Mouse (Mus musculus) intestine, postnatal 0 days (tissue): ENCODE measurements around the gene Aldh1l1. TPM values are rescaled to one million over a fixed set of nuclear protein-coding genes. Genes with fewer than 3 reads are reported as not detected.
A peak's percentile ranks its signal among the peaks of the same experiment; 100 is the strongest.

Experiments used
- ATAC-seq: fragments of 200-750 bp; cut with Nextera tagmentation; 2 replicates; pipeline ENCODE4 v1.8.0; 2017; ENCODE audit warnings: mild to moderate bottlenecking, moderate TSS enrichment, moderate library complexity
- H3K27ac ChIP-seq: fragments of 300-500 bp; sonication (generic); 2 replicates; pipeline ENCODE4 v1.5.1; 2014; ENCODE audit warnings: mild to moderate bottlenecking, low read depth, low read length, moderate library complexity
- H3K27me3 ChIP-seq: fragments of 300-500 bp; sonication (generic); replicated peaks from 2 replicates; pipeline ENCODE4 v1.6.1; 2014; ENCODE audit warnings: low read length, mixed read lengths; ENCODE audit not compliant: control insufficient read depth, insufficient read depth
- H3K36me3 ChIP-seq: fragments of 300-500 bp; sonication (generic); 2 replicates; pipeline ENCODE4 v1.6.1; 2014; ENCODE audit warnings: mild to moderate bottlenecking, moderate library complexity; ENCODE audit not compliant: control insufficient read depth, insufficient read depth
- H3K4me1 ChIP-seq: fragments of 300-500 bp; sonication (generic); replicated peaks from 2 replicates; pipeline ENCODE4 v1.6.1; 2014; ENCODE audit warnings: antibody characterized with exemption, low read length, mixed read lengths; ENCODE audit not compliant: control insufficient read depth, insufficient read depth
- H3K4me2 ChIP-seq: fragments of 300-500 bp; sonication (generic); replicated peaks from 2 replicates; pipeline ENCODE4 v1.6.1; 2014; ENCODE audit warnings: low read depth, mild to moderate bottlenecking, moderate library complexity
- H3K4me3 ChIP-seq: fragments of 300-500 bp; sonication (generic); 2 replicates; pipeline ENCODE4 v1.5.1; 2014; ENCODE audit warnings: low read depth, low read length
- H3K9ac ChIP-seq: fragments of 300-500 bp; sonication (generic); 2 replicates; pipeline ENCODE4 v1.6.1; 2014; ENCODE audit warnings: mild to moderate bottlenecking, low read depth, low read length
- H3K9me3 ChIP-seq: fragments of 300-500 bp; sonication (generic); 2 replicates; pipeline ENCODE4 v1.6.1; 2016; ENCODE audit warnings: mixed run types; ENCODE audit not compliant: control insufficient read depth
- CTCF ChIP-seq: sonication (generic); IDR thresholded peaks from 2 replicates; pipeline ENCODE4 v1.5.1; 2016; ENCODE audit warnings: low read depth, mild to moderate bottlenecking, control low read depth, antibody characterized with exemption, moderate library complexity
- WGBS: fragments of 180-500 bp; shearing (Covaris S2); extraction: QIAGEN DNeasy Blood & Tissue Kit; methylation state at CpG from one replicate; pipeline ENCODE4 v1.1.7; 2014; 5-methylcytosine and 5-hydroxymethylcytosine counted together
- polyA plus RNA-seq: library from polyadenylated mRNA; unstranded; fragments of >200 nt; fragmentation: Nextera tagmentation; extraction: Ambion mirVana; gene quantifications from 2 replicates; pipeline ENCODE4 v1.2.1, GENCODE M21; 2015

Aldh1l1 gene
- polyA plus RNA-seq, 1 experiment from 2014 or later: 12.1 TPM

GRCm38 (mm10) chr6:90570392-90570791, 84.2 kb downstream of the Aldh1l1 start:
- ATAC-seq: peak; percentile 85
- H3K27ac ChIP-seq: peak overlapping the region; percentile 80

GRCm38 (mm10) chr6:90575261-90575715, 89.1 kb downstream of the Aldh1l1 start:
- no peak overlapping the region for H3K9ac ChIP-seq
- H3K9me3 ChIP-seq: no peaks in the 10 kb centered on the region
- no peak overlapping the region for H3K4me2 ChIP-seq
- no peaks in the 10 kb centered on the region; the same call in 1 of the 2 replicates for H3K4me1 ChIP-seq
- TF ChIP-seq CTCF: peak; percentile 93
- WGBS: 44% methylated on average over 3 of the region's 3 CpGs
- H3K27me3 ChIP-seq: no peaks in the 10 kb centered on the region
- H3K27ac ChIP-seq: no peak overlapping the region
- peak; percentile 36; the same call in 1 of the 2 replicates for ATAC-seq
- H3K36me3 ChIP-seq: no peaks in the 10 kb centered on the region
- H3K4me3 ChIP-seq: no peak overlapping the region

More at GRCm38 (mm10) chr6:90570392-90570791, 84.2 kb downstream of the Aldh1l1 start:
- H3K9me3 ChIP-seq: no peaks in the 10 kb centered on the region
- H3K4me2 ChIP-seq: peak overlapping the region; percentile 25
- no peak overlapping the region for H3K4me3 ChIP-seq
- H3K9ac ChIP-seq: 0 out of 2 replicates have a peak overlapping the region, but pooled peaks have one; percentile 2
- WGBS: 25% methylated on average over 8 of the region's 8 CpGs
- no peak for TF ChIP-seq CTCF
- peaks cover 4% of the 10 kb centered on the region; the same call in 1 of the 2 replicates for H3K4me1 ChIP-seq
- no peaks in the 10 kb centered on the region for H3K36me3 ChIP-seq
- no peaks in the 10 kb centered on the region for H3K27me3 ChIP-seq

- no peak for TF ChIP-seq CTCF
- Histone ChIP-seq H3K27ac (no peak overlapping the region), H3K36me3 (no peaks in the 10 kb centered on the region), H3K9me3 (no peaks in the 10 kb centered on the region), H3K27me3 (no peaks in the 10 kb centered on the region), H3K9ac (no peak overlapping the region), H3K4me3 (no peak overlapping the region), H3K4me1 (no peaks in the 10 kb centered on the region), H3K4me2 (no peak overlapping the region)
- no peak for ATAC-seq
- WGBS: 41% methylated on average over 3 of the region's 3 CpGs
These were observed 91.9 kb downstream of the Aldh1l1 start for GRCm38 (mm10) chr6:90578174-90578573.

GRCm38 (mm10) chr6:90582331-90582730, 96.1 kb downstream of the Aldh1l1 start:
- H3K27ac ChIP-seq: no peak overlapping the region
- WGBS: 77% methylated on average over 2 of the region's 2 CpGs
- no peaks in the 10 kb centered on the region for H3K36me3 ChIP-seq
- no peaks in the 10 kb centered on the region for H3K27me3 ChIP-seq
- H3K9me3 ChIP-seq: no peaks in the 10 kb centered on the region
- H3K4me1 ChIP-seq: no peaks in the 10 kb centered on the region
- no peak for TF ChIP-seq CTCF
- H3K4me2 ChIP-seq: no peak overlapping the region
- H3K4me3 ChIP-seq: no peak overlapping the region
- ATAC-seq: no peak
- H3K9ac ChIP-seq: no peak overlapping the region

- Histone ChIP-seq H3K4me2 (no peak overlapping the region), H3K4me1 (no peaks in the 10 kb centered on the region), H3K9ac (no peak overlapping the region), H3K9me3 (no peaks in the 10 kb centered on the region), H3K27ac (no peak overlapping the region), H3K27me3 (no peaks in the 10 kb centered on the region), H3K4me3 (no peak overlapping the region), H3K36me3 (peaks cover 9% of the 10 kb centered on the region; the same call in 1 of the 2 replicates)
- ATAC-seq: no peak
- WGBS: 60% methylated on average over 5 of the region's 5 CpGs
- no peak for TF ChIP-seq CTCF
These were observed 101.9 kb downstream of the Aldh1l1 start for GRCm38 (mm10) chr6:90588113-90588512.

- no peaks in the 10 kb centered on the region for H3K4me1 ChIP-seq
- peaks cover 10% of the 10 kb centered on the region; the same call in 1 of the 2 replicates for H3K36me3 ChIP-seq
- no peak overlapping the region for H3K4me3 ChIP-seq
- no peak for ATAC-seq
- no peaks in the 10 kb centered on the region for H3K9me3 ChIP-seq
- TF ChIP-seq CTCF: no peak
- H3K9ac ChIP-seq: no peak overlapping the region
- no peak overlapping the region for H3K4me2 ChIP-seq
- H3K27ac ChIP-seq: no peak overlapping the region
- WGBS: 85% methylated on average over 1 of the region's 1 CpGs
- no peaks in the 10 kb centered on the region for H3K27me3 ChIP-seq
These were observed 104.5 kb downstream of the Aldh1l1 start for GRCm38 (mm10) chr6:90590707-90591106.
